In genomic region chr4:32164081-32164641, GRCm38 (mm10) we compare ENCODE assay signal across 19 mouse cellular contexts.
DNase-seq lines count a peak whose midpoint lies in the region; ATAC-seq and TF ChIP-seq lines count a peak whose summit lies in the region.
"Had no signal": no experiment of that assay in that cellular context is flagged by ENCODE, and none has a peak within 500 bp of the region (broad histone marks: within the 10 kb centered on the region; RNA-seq: fewer than 3 reads in every experiment).

No protein-coding gene starts in this region.

- no peaks in the 10 kb centered on the region for H3K9me3 ChIP-seq in stomach, postnatal 0 days (ENCODE audit: control insufficient read depth, low read length)
- H3K9me3 ChIP-seq: forebrain, embryonic 13.5 days; neural tube, embryonic 15.5 days; stomach, embryonic 15.5 days had no signal

- H3K4me3 ChIP-seq in stomach, postnatal 0 days (ENCODE audit: low read depth, low read length): no peak overlapping the region
- H3K4me3 ChIP-seq: forebrain, embryonic 13.5 days; neural tube, embryonic 15.5 days; stomach, embryonic 15.5 days had no signal

- no peak overlapping the region for H3K27ac ChIP-seq in stomach, postnatal 0 days (replicated peaks)
- H3K27ac ChIP-seq: forebrain, embryonic 13.5 days; hindbrain, embryonic 14.5 days; neural tube, embryonic 15.5 days; stomach, embryonic 15.5 days had no signal

- H3K4me1 ChIP-seq in stomach, postnatal 0 days (replicated peaks; ENCODE audit: control insufficient read depth, insufficient read depth): no peaks in the 10 kb centered on the region
- H3K4me1 ChIP-seq: stomach, embryonic 15.5 days had no signal

- no peaks in the 10 kb centered on the region for H3K36me3 ChIP-seq in stomach, postnatal 0 days (ENCODE audit: control insufficient read depth, insufficient read depth, low read length)
- H3K36me3 ChIP-seq: neural tube, embryonic 15.5 days; stomach, embryonic 15.5 days had no signal

- ATAC-seq in stomach, postnatal 0 days (ENCODE audit: low FRiP score, low TSS enrichment): no peak
- ATAC-seq: forebrain, embryonic 13.5 days; midbrain, embryonic 16.5 days; Patski had no signal

- no peaks in the 10 kb centered on the region for H3K27me3 ChIP-seq in stomach, postnatal 0 days (ENCODE audit: control insufficient read depth, insufficient read depth, low read length)
- H3K27me3 ChIP-seq: forebrain, embryonic 13.5 days; neural tube, embryonic 15.5 days; Patski; stomach, embryonic 15.5 days had no signal

- no peak overlapping the region for H3K4me2 ChIP-seq in stomach, postnatal 0 days (replicated peaks; ENCODE audit: low read depth)
- H3K4me2 ChIP-seq: forebrain, embryonic 13.5 days; hindbrain, embryonic 14.5 days; lung, embryonic 14.5 days; neural tube, embryonic 15.5 days; stomach, embryonic 15.5 days had no signal

- no peak for TF ChIP-seq EP300 in stomach, postnatal 0 days (optimal IDR thresholded peaks at IDR 0.05)

- 85% methylated on average over 11 of the region's 11 CpGs for WGBS in stomach, postnatal 0 days

- no peak for TF ChIP-seq CTCF in stomach, postnatal 0 days (IDR thresholded peaks at IDR 0.05; ENCODE audit: low read depth)

- peak; percentile 67 to 70 for DNase-seq in spleen, postnatal 36 days (ENCODE audit: low spot score in 2 of 2)
- DNase-seq in spleen, postnatal 4 days (ENCODE audit: low spot score in 2 of 2): no peak
- peak; percentile 87 for DNase-seq in induced T-regulatory cell, adult 2 months (ENCODE audit: low read depth)
- peak; percentile 25 to 53 for DNase-seq in thymus, adult 18-20 months
- DNase-seq in embryo, embryonic 11 days: no peak
- DNase-seq in stomach, postnatal 0 days (ENCODE audit: low spot score): no peak
- DNase-seq in c-Kit-positive CD71-positive TER-119-positive erythroid progenitor cells, embryonic 14.5 days (ENCODE audit: low spot score): no peak
- DNase-seq: cerebellum, adult 11-12 months; kidney, adult 18-20 months; kidney, postnatal 14 days; liver; lung, embryonic 14.5 days; right cerebral cortex, adult 18-20 months had no signal

- H3K9ac ChIP-seq in stomach, postnatal 0 days (ENCODE audit: low read length): no peak overlapping the region
- H3K9ac ChIP-seq: forebrain, embryonic 13.5 days; hindbrain, embryonic 14.5 days; lung, embryonic 14.5 days; neural tube, embryonic 15.5 days; stomach, embryonic 15.5 days had no signal

Comparison
In these comparisons a context has a peak if more than half of its experiments do, and no peak if none do; other contexts are left out.
1. DNase-seq: peak in spleen, postnatal 36 days (2 of 2), induced T-regulatory cell, adult 2 months (single experiment) and thymus, adult 18-20 months (2 of 2); none in spleen, postnatal 4 days (0 of 2), embryo, embryonic 11 days (single experiment), stomach, postnatal 0 days (single experiment) and c-Kit-positive CD71-positive TER-119-positive erythroid progenitor cells, embryonic 14.5 days (single experiment).